Mouse (Mus musculus): Measurements from ENCODE around the gene Wnk4. TPM values are rescaled to one million over a fixed set of nuclear protein-coding genes. Genes with fewer than 3 reads are reported as not detected.

The Wnk4 gene
- polyA plus RNA-seq, 1 experiment from 2014 or later = 30.5 TPM

Other genes with a start within 250 kb of the Wnk4 start
- gene Naglu, start 190.6 kb upstream of the Wnk4 start, polyA plus RNA-seq (2015; fragmentation: Nextera tagmentation; extraction: Ambion mirVana) = 18.6 and 23.0 TPM in 2 replicates
- 0.77 TPM in 1 of 2 replicates, not detected in the other for gene Hsd17b1, start 182.2 kb upstream of the Wnk4 start, polyA plus RNA-seq (2015; fragmentation: Nextera tagmentation; extraction: Ambion mirVana)
- gene Coasy, start 178.0 kb upstream of the Wnk4 start, polyA plus RNA-seq (2015; fragmentation: Nextera tagmentation; extraction: Ambion mirVana) = 54.3 and 57.9 TPM in 2 replicates
- 51.9 and 58.9 TPM in 2 replicates for gene Mlx, start 173.3 kb upstream of the Wnk4 start, polyA plus RNA-seq (2015; fragmentation: Nextera tagmentation; extraction: Ambion mirVana)
- 40.0 and 40.1 TPM in 2 replicates for gene Psmc3ip, start 165.1 kb upstream of the Wnk4 start, polyA plus RNA-seq (2015; fragmentation: Nextera tagmentation; extraction: Ambion mirVana)
- 21.9 and 23.2 TPM in 2 replicates for gene Retreg3, start 140.7 kb upstream of the Wnk4 start, polyA plus RNA-seq (2015; fragmentation: Nextera tagmentation; extraction: Ambion mirVana)
- gene Tubg1, start 140.6 kb upstream of the Wnk4 start, polyA plus RNA-seq (2015; fragmentation: Nextera tagmentation; extraction: Ambion mirVana) = 98.1 and 98.2 TPM in 2 replicates
- 4.2 and 4.5 TPM in 2 replicates for gene Tubg2, start 104.7 kb upstream of the Wnk4 start, polyA plus RNA-seq (2015; fragmentation: Nextera tagmentation; extraction: Ambion mirVana)
- gene Cntnap1, start 90.0 kb upstream of the Wnk4 start, polyA plus RNA-seq (2015; fragmentation: Nextera tagmentation; extraction: Ambion mirVana) = 2.2 TPM in 2 replicates
- 18.7 and 19.2 TPM in 2 replicates for gene Plekhh3, start 89.2 kb upstream of the Wnk4 start, polyA plus RNA-seq (2015; fragmentation: Nextera tagmentation; extraction: Ambion mirVana)
- 0.50 and 0.76 TPM in 2 replicates for gene Ccr10, start 85.1 kb upstream of the Wnk4 start, polyA plus RNA-seq (2015; fragmentation: Nextera tagmentation; extraction: Ambion mirVana)
- 25.1 and 29.5 TPM in 2 replicates for gene Ezh1, start 34.1 kb upstream of the Wnk4 start, polyA plus RNA-seq (2015; fragmentation: Nextera tagmentation; extraction: Ambion mirVana)
- 246 and 270 TPM in 2 replicates for gene Ramp2, start 14.5 kb upstream of the Wnk4 start, polyA plus RNA-seq (2015; fragmentation: Nextera tagmentation; extraction: Ambion mirVana)
- 154 TPM in 2 replicates for gene Vps25, start 6.9 kb upstream of the Wnk4 start, polyA plus RNA-seq (2015; fragmentation: Nextera tagmentation; extraction: Ambion mirVana)
- gene Cntd1, start 18.4 kb downstream of the Wnk4 start, polyA plus RNA-seq (2015; fragmentation: Nextera tagmentation; extraction: Ambion mirVana) = 1.7 and 3.2 TPM in 2 replicates
- gene Coa3, start 18.5 kb downstream of the Wnk4 start, polyA plus RNA-seq (2015; fragmentation: Nextera tagmentation; extraction: Ambion mirVana) = 197 and 200 TPM in 2 replicates
- gene Becn1, start 41.7 kb downstream of the Wnk4 start, polyA plus RNA-seq (2015; fragmentation: Nextera tagmentation; extraction: Ambion mirVana) = 176 and 188 TPM in 2 replicates
- gene Psme3, start 55.6 kb downstream of the Wnk4 start, polyA plus RNA-seq (2015; fragmentation: Nextera tagmentation; extraction: Ambion mirVana) = 142 and 148 TPM in 2 replicates
- 1.7 and 2.0 TPM in 2 replicates for gene Aoc2, start 64.5 kb downstream of the Wnk4 start, polyA plus RNA-seq (2015; fragmentation: Nextera tagmentation; extraction: Ambion mirVana)
- 0.86 and 1.3 TPM in 2 replicates for gene Aoc3, start 70.0 kb downstream of the Wnk4 start, polyA plus RNA-seq (2015; fragmentation: Nextera tagmentation; extraction: Ambion mirVana)
- gene G6pc, start 107.0 kb downstream of the Wnk4 start, polyA plus RNA-seq (2015; fragmentation: Nextera tagmentation; extraction: Ambion mirVana) = 2.8 and 3.6 TPM in 2 replicates
- gene Aarsd1, start 157.0 kb downstream of the Wnk4 start, polyA plus RNA-seq (2015; fragmentation: Nextera tagmentation; extraction: Ambion mirVana) = 79.2 and 84.1 TPM in 2 replicates
- gene Gm27029, start 164.2 kb downstream of the Wnk4 start, polyA plus RNA-seq (2015; fragmentation: Nextera tagmentation; extraction: Ambion mirVana) = 10.0 and 16.9 TPM in 2 replicates
- 22.8 and 23.8 TPM in 2 replicates for gene Rundc1, start 164.5 kb downstream of the Wnk4 start, polyA plus RNA-seq (2015; fragmentation: Nextera tagmentation; extraction: Ambion mirVana)
- 10.1 and 10.9 TPM in 2 replicates for gene Ptges3l, start 164.8 kb downstream of the Wnk4 start, polyA plus RNA-seq (2015; fragmentation: Nextera tagmentation; extraction: Ambion mirVana)
- gene Rpl27, start 181.7 kb downstream of the Wnk4 start, polyA plus RNA-seq (2015; fragmentation: Nextera tagmentation; extraction: Ambion mirVana) = 267 and 290 TPM in 2 replicates
- gene Ifi35, start 187.8 kb downstream of the Wnk4 start, polyA plus RNA-seq (2015; fragmentation: Nextera tagmentation; extraction: Ambion mirVana) = 17.9 and 18.6 TPM in 2 replicates
- gene Rnd2, start 204.4 kb downstream of the Wnk4 start, polyA plus RNA-seq (2015; fragmentation: Nextera tagmentation; extraction: Ambion mirVana) = 10.9 and 11.3 TPM in 2 replicates
- 36.5 and 39.3 TPM in 2 replicates for gene Vat1, start 205.7 kb downstream of the Wnk4 start, polyA plus RNA-seq (2015; fragmentation: Nextera tagmentation; extraction: Ambion mirVana)

Measured in kidney, embryonic 16.5 days (tissue).